Mouse (Mus musculus): ENCODE measurements around the gene Dennd5a. TPM values are rescaled to one million over a fixed set of nuclear protein-coding genes. Genes with fewer than 3 reads are reported as not detected.
"Not testable (repeated sequence)": the region's sequence is repeated elsewhere in the genome, so short reads cannot be mapped to it uniquely, and the experiment has no call there.

Dennd5a gene
- polyA plus RNA-seq, 1 experiment = 41.3 TPM

GRCm38 (mm10) chr7:109998388-109998787 lies 38.1 kb upstream of the Dennd5a start:
- Histone ChIP-seq H3K4me3 (ENCODE audit: control insufficient read depth, low read depth, low read length) (no peak overlapping the region), H3K27ac (ENCODE audit: control insufficient read depth, insufficient read depth, low read depth, low read length) (no peak overlapping the region), H3K36me3 (ENCODE audit: control insufficient read depth, insufficient read depth, low read length) (no peaks in the 10 kb centered on the region), H3K27me3 (ENCODE audit: control insufficient read depth, insufficient read depth, low read length) (no peaks in the 10 kb centered on the region), H3K4me1 (ENCODE audit: control insufficient read depth, insufficient read depth, low read length) (peaks cover 4% of the 10 kb centered on the region)
- TF ChIP-seq CTCF (IDR thresholded peaks at IDR 0.05; ENCODE audit: control insufficient read depth, insufficient read depth, insufficient replicate concordance, low read depth, low read length) = no peak
- TF ChIP-seq POLR2A (IDR thresholded peaks at IDR 0.05; ENCODE audit: control insufficient read depth, low read depth, low read length) = no peak

DNA sequence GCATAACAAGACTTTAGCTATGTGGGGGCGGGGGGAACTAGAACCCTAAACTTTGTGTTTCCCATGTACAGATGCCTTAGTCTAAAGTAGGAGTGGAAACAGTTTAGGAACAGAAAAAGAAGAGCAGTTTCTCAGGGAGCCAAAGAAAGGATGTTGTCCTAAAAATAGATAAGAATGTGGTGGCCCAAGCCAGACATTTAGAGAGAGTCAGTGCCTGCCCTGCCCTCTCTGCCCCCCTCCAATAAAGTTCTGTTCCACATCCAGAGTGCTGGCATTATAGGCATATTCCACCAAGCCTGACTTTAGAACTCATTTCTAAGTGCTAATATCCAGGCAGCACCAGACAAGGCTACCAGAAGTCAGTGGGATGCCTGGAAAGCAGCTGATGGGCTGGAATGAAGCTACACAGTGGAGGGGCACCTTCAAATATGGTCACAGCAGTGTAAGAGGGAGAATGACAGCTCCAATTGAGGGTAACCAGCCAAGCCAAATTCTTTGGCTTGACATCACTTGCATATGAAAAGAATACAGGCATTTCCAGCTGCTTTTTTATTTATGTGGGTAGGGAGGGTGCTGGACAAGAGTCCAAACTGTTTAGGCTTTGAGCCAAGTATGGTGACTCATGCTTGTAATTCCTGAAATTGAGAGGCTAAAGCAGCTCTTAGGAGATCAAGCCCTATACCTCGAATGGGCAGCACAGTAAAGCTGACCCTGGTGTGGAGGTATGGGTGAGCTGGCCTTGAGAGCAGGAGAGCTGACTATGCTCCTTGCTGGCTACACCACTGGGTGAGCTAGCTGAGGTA lies 33.1 kb upstream of the Dennd5a start:
- Histone ChIP-seq H3K27ac (ENCODE audit: control insufficient read depth, insufficient read depth, low read depth, low read length) (no peak overlapping the region; the same call in 1 of the 2 replicates), H3K4me3 (ENCODE audit: control insufficient read depth, low read depth, low read length) (no peak overlapping the region)
- no peak for TF ChIP-seq CTCF (IDR thresholded peaks at IDR 0.05; ENCODE audit: control insufficient read depth, insufficient read depth, insufficient replicate concordance, low read depth, low read length)
- TF ChIP-seq POLR2A (IDR thresholded peaks at IDR 0.05; ENCODE audit: control insufficient read depth, low read depth, low read length) = no peak

DNA sequence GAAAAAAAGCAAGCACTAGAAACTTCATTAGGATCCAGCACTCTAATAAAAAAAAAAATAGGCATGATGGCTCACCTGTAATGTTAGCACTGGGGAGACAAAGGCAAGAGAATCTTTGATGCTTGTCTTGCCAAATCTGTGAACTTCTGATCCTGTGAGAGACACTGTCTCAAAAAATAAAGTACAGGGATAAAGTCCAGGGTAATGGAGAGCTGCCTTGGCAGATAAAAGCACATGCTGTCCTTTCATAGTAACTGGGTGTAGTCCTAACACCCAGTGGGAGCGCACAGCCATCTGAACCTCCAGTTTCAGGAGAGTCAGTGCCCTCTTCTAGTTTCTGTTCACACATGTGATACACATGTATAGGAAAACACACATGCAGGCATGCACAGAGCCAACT lies 31.0 kb upstream of the Dennd5a start:
- Histone ChIP-seq H3K4me1 (ENCODE audit: control insufficient read depth, insufficient read depth, low read length) (no peaks in the 10 kb centered on the region), H3K36me3 (ENCODE audit: control insufficient read depth, insufficient read depth, low read length) (no peaks in the 10 kb centered on the region), H3K27ac (ENCODE audit: control insufficient read depth, insufficient read depth, low read depth, low read length) (no peak overlapping the region), H3K27me3 (ENCODE audit: control insufficient read depth, insufficient read depth, low read length) (no peaks in the 10 kb centered on the region), H3K4me3 (ENCODE audit: control insufficient read depth, low read depth, low read length) (no peak overlapping the region)
- TF ChIP-seq POLR2A (IDR thresholded peaks at IDR 0.05; ENCODE audit: control insufficient read depth, low read depth, low read length) = no peak
- TF ChIP-seq CTCF (IDR thresholded peaks at IDR 0.05; ENCODE audit: control insufficient read depth, insufficient read depth, insufficient replicate concordance, low read depth, low read length) = no peak

More for the DNA sequence above, 33.1 kb upstream of the Dennd5a start:
- H3K27me3 ChIP-seq (ENCODE audit: control insufficient read depth, insufficient read depth, low read length) = no peaks in the 10 kb centered on the region
- no peaks in the 10 kb centered on the region for H3K4me1 ChIP-seq (ENCODE audit: control insufficient read depth, insufficient read depth, low read length)
- H3K36me3 ChIP-seq (ENCODE audit: control insufficient read depth, insufficient read depth, low read length) = no peaks in the 10 kb centered on the region

DNA sequence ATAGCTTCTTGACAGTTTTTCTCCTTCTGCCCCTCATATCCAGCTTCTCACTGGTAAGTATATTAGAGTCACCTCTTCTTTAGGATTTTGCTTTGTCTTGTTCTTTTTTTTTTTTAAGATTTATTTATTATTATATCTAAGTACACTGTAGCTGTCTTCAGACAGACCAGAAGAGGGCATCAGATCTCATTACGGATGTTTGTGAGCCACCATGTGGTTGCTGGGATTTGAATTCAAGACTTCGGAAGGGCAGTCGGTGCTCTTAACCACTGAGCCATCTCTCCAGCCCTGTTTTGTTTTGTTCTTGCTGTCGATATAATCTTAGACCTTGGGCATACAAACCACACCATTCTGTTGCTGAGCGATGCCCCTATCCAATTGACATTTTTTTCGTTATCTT lies 26.5 kb upstream of the Dennd5a start, which contains the start of gene Tmem41b:
Gene Tmem41b, minus strand, starts transcription at position 155 of the 400 bp plus-strand sequence.
- not testable (repeated sequence) for H3K36me3 ChIP-seq (ENCODE audit: control insufficient read depth, insufficient read depth, low read length); H3K4me1 ChIP-seq (ENCODE audit: control insufficient read depth, insufficient read depth, low read length); H3K27me3 ChIP-seq (ENCODE audit: control insufficient read depth, insufficient read depth, low read length)
- H3K27ac ChIP-seq (ENCODE audit: control insufficient read depth, insufficient read depth, low read depth, low read length) = peak within 1 kb of the TSS; percentile 93
- H3K4me3 ChIP-seq (ENCODE audit: control insufficient read depth, low read depth, low read length) = peak within 1 kb of the TSS; percentile 94

- Histone ChIP-seq H3K36me3 (ENCODE audit: control insufficient read depth, insufficient read depth, low read length) (peaks cover 2% of the 10 kb centered on the region; the same call in 1 of the 2 replicates), H3K27ac (ENCODE audit: control insufficient read depth, insufficient read depth, low read depth, low read length) (peak overlapping the region; percentile 93), H3K27me3 (ENCODE audit: control insufficient read depth, insufficient read depth, low read length) (no peaks in the 10 kb centered on the region), H3K4me3 (ENCODE audit: control insufficient read depth, low read depth, low read length) (peak overlapping the region; percentile 94), H3K4me1 (ENCODE audit: control insufficient read depth, insufficient read depth, low read length) (no peaks in the 10 kb centered on the region)
- TF ChIP-seq POLR2A (IDR thresholded peaks at IDR 0.05; ENCODE audit: control insufficient read depth, low read depth, low read length) (peak; percentile 85), CTCF (IDR thresholded peaks at IDR 0.05; ENCODE audit: control insufficient read depth, insufficient read depth, insufficient replicate concordance, low read depth, low read length) (no peak)
Observed at GRCm38 (mm10) chr7:109986133-109986669, 25.9 kb upstream of the Dennd5a start.

DNA sequence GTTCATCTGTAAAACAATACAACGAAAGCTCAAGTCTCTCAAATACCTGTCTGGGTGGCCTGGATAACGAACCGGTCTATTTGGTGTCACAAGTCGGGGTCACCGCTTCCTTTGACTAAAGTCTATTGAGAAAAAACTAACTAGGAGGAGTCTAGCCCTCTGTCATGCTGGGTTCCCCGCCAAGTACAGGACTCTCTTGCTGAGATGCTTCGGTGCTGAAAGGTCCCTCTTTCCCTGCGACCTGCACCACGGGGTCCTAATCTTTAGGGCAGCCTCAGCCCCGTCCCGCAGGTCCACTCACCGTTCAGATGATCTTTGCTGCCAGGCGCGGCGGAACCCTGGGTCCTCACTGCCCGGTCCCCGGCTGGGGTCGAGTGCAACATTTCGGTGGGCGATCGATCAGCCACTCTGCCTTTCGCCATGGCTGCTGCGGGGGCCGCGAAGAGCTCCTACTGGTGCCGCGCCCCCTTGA lies 25.4 kb upstream of the Dennd5a start:
- H3K36me3 ChIP-seq (ENCODE audit: control insufficient read depth, insufficient read depth, low read length) = peaks cover 2% of the 10 kb centered on the region; the same call in 1 of the 2 replicates
- H3K27ac ChIP-seq (ENCODE audit: control insufficient read depth, insufficient read depth, low read depth, low read length) = peak overlapping the region; percentile 93
- no peaks in the 10 kb centered on the region for H3K27me3 ChIP-seq (ENCODE audit: control insufficient read depth, insufficient read depth, low read length)
- no peaks in the 10 kb centered on the region for H3K4me1 ChIP-seq (ENCODE audit: control insufficient read depth, insufficient read depth, low read length)
- peak overlapping the region; percentile 94 for H3K4me3 ChIP-seq (ENCODE audit: control insufficient read depth, low read depth, low read length)
- TF ChIP-seq POLR2A (IDR thresholded peaks at IDR 0.05; ENCODE audit: control insufficient read depth, low read depth, low read length) (no peak), CTCF (IDR thresholded peaks at IDR 0.05; ENCODE audit: control insufficient read depth, insufficient read depth, insufficient replicate concordance, low read depth, low read length) (no peak)

GRCm38 (mm10) chr7:109984608-109985007 lies 24.3 kb upstream of the Dennd5a start:
- not testable (repeated sequence) for H3K27me3 ChIP-seq (ENCODE audit: control insufficient read depth, insufficient read depth, low read length); H3K36me3 ChIP-seq (ENCODE audit: control insufficient read depth, insufficient read depth, low read length); H3K4me1 ChIP-seq (ENCODE audit: control insufficient read depth, insufficient read depth, low read length); H3K4me3 ChIP-seq (ENCODE audit: control insufficient read depth, low read depth, low read length); H3K27ac ChIP-seq (ENCODE audit: control insufficient read depth, insufficient read depth, low read depth, low read length)

DNA sequence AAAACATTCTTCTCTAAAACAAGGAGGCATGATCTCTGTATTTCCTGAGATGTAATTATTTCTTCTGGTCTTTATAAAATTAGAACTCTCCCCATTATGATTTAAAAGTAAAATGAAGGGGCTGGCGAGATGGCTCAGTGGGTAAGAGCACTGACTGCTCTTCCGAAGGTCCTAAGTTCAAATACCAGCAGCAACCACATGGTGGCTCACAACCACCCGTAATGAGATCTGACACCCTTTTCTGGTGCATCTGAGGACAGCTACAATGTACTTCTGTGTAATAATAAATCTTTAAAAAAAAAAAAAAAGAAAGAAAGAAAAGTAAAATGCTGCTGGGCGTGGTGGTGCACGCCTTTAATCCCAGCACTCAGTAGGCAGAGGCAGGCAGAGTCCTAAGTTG lies 16.9 kb upstream of the Dennd5a start:
- H3K4me3 ChIP-seq (ENCODE audit: control insufficient read depth, low read depth, low read length); H3K4me1 ChIP-seq (ENCODE audit: control insufficient read depth, insufficient read depth, low read length); H3K27me3 ChIP-seq (ENCODE audit: control insufficient read depth, insufficient read depth, low read length); H3K36me3 ChIP-seq (ENCODE audit: control insufficient read depth, insufficient read depth, low read length); H3K27ac ChIP-seq (ENCODE audit: control insufficient read depth, insufficient read depth, low read depth, low read length): not testable (repeated sequence)
